Mouse (Mus musculus): Measurements from ENCODE around the gene Aup1.

DNA sequence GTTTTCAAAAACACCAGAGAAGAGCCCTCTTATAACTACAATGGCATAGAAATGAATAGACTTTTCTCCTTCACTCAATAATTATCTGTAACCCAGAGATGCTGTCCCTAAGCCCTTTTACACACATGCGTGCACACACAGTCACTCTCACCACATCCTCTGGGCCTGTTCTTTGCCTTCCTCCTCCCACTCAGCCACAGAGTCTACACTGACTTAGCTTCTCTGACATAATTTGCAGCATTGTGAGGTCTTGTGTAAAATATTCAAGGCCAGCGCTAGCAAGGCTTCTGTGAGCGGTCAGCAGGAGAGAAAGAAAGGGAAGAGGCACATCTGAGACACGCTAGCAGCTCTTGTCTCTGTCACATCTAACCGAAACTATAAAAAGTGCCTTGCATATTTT lies 40.9 kb upstream of the Aup1 start:
- TF ChIP-seq HCFC1 (IDR thresholded peaks at IDR 0.05; ENCODE audit: borderline replicate concordance, insufficient read depth, low read length): no peak
- no peak for TF ChIP-seq MAFK (IDR thresholded peaks at IDR 0.05; ENCODE audit: insufficient read depth, low read depth, low read length)
